Mouse (Mus musculus) thymus, adult 2 months (tissue): ENCODE measurements around the gene Rsbn1l.

Source experiments
- CTCF ChIP-seq: fragments of 200-500 bp; IDR thresholded peaks from 2 replicates; pipeline ENCODE4 v1.5.1; 2012; ENCODE audit warnings: mild to moderate bottlenecking, control low read depth, low read length, moderate library complexity, borderline replicate concordance; ENCODE audit not compliant: control insufficient read depth, poor library complexity, insufficient read depth; ENCODE audit errors: extremely low read depth
- POLR2A ChIP-seq: fragments of 200-500 bp; IDR thresholded peaks from 2 replicates; pipeline ENCODE4 v1.6.1; 2012; ENCODE audit warnings: mild to moderate bottlenecking, low read length, control low read depth, moderate library complexity; ENCODE audit not compliant: control insufficient read depth, poor library complexity, insufficient read depth; ENCODE audit errors: extremely low read depth

DNA sequence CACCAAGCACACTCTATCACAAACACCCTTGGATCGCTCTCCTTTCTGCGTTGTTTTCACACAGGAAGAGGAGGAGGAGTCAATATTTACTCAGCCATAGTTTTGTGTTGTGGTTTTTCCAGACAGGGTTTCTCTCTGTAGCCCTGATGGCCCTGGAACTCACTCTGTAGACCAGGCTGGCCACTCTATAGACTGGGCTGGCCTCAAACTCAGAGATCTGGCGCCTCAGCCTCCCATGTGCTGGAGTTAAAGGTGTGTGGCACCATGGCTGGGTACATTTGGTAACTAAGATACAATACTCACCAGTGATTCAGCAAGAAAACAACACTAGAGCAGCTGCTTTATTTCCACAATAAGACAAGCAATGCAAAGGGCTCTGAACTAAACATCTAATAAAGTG is 13.7 kb downstream of the Rsbn1l start:
- TF ChIP-seq POLR2A (no peak), CTCF (no peak)
